Mouse (Mus musculus) thymus, adult 2 months (tissue): ENCODE measurements around the gene Cebpb. TPM values are rescaled to one million over a fixed set of nuclear protein-coding genes. Genes with fewer than 3 reads are reported as not detected.
A peak's percentile ranks its signal among the peaks of the same experiment; 100 is the strongest.

Experiments
- DNase-seq: peaks from one replicate; pipeline ENCODE4 v3.0.0; 2021
- H3K27ac ChIP-seq: fragments of 200-500 bp; 2 replicates; pipeline ENCODE4 v1.5.1; 2012; ENCODE audit warnings: low read length, control low read depth; ENCODE audit not compliant: control insufficient read depth, insufficient read depth
- H3K27me3 ChIP-seq: fragments of 200-500 bp; 2 replicates; pipeline ENCODE4 v1.6.1; 2012; ENCODE audit warnings: mild to moderate bottlenecking, low read length, moderate library complexity, mixed read lengths; ENCODE audit not compliant: control insufficient read depth, insufficient read depth
- H3K36me3 ChIP-seq: fragments of 200-500 bp; 2 replicates; pipeline ENCODE4 v1.6.1; 2012; ENCODE audit warnings: mild to moderate bottlenecking, low read length, moderate library complexity; ENCODE audit not compliant: control insufficient read depth, insufficient read depth
- H3K4me1 ChIP-seq: fragments of 200-500 bp; replicated peaks from 2 replicates; pipeline ENCODE4 v1.6.1; 2012; ENCODE audit warnings: low read length; ENCODE audit not compliant: control insufficient read depth, insufficient read depth
- H3K4me3 ChIP-seq: fragments of 200-500 bp; 2 replicates; pipeline ENCODE4 v1.5.1; 2012; ENCODE audit warnings: mild to moderate bottlenecking, low read length, control low read depth, moderate library complexity; ENCODE audit not compliant: control insufficient read depth, insufficient read depth
- CTCF ChIP-seq: fragments of 200-500 bp; IDR thresholded peaks from 2 replicates; pipeline ENCODE4 v1.5.1; 2012; ENCODE audit warnings: mild to moderate bottlenecking, control low read depth, low read length, moderate library complexity, borderline replicate concordance; ENCODE audit not compliant: control insufficient read depth, poor library complexity, insufficient read depth; ENCODE audit errors: extremely low read depth
- POLR2A ChIP-seq: fragments of 200-500 bp; IDR thresholded peaks from 2 replicates; pipeline ENCODE4 v1.6.1; 2012; ENCODE audit warnings: mild to moderate bottlenecking, low read length, control low read depth, moderate library complexity; ENCODE audit not compliant: control insufficient read depth, poor library complexity, insufficient read depth; ENCODE audit errors: extremely low read depth
- WGBS: fragments of 180-500 bp; shearing (Covaris S2); methylation state at CpG from one replicate; pipeline ENCODE4 v1.1.7; 2018; 5-methylcytosine and 5-hydroxymethylcytosine counted together
- polyA plus RNA-seq: library from polyadenylated mRNA; depleted of rRNA; stranded (reverse); fragments of >200 nt; gene quantifications from 2 replicates; pipeline ENCODE4 v1.2.3, GENCODE M21; 2012

Cebpb gene
- polyA plus RNA-seq, 1 experiment, result 69.6 TPM

DNA sequence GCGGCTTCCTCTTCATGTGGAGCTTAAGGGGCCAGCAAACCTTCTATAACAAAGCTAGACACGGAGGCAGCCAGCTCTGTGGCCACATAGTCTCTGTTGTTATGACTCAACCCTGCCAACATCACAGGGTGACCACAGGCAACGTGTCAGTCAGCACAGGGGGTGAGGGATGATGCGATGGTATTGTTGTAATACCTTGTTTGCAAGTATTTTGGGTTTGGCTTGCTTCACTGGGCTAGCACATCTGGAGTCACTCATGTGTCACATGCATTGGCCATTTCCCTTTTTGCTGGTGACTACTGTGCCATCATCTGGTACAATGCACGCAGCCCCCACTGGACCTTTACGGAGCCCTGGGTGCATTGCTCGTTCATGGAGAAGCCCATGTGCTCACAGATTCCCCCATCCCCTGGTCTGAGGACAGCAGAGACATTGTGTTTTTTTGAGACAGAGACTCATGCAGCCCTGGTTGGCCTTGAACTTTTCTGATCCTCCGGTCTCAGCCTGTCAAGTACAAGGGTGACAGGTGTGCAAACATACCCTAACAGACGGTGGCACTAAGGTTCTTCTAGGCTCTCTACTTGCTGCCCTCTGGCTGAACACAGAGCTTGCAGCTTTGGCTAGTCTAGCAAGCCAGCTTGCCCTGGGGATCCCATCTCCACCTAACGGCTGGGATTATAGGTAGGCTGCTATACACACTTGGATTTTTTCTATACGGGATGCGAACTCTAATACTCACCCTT is 39.3 kb upstream of the Cebpb start:
- Histone ChIP-seq H3K4me3 (no peak overlapping the region), H3K36me3 (peaks cover 19% of the 10 kb centered on the region), H3K27ac (no peak overlapping the region), H3K4me1 (0 out of 2 replicates have a peak, but pooled peaks cover under 1% of the 10 kb centered on the region), H3K27me3 (no peaks in the 10 kb centered on the region)
- TF ChIP-seq CTCF (no peak), POLR2A (no peak)
- 92% methylated on average over 12 of the region's 12 CpGs for WGBS
- DNase-seq, result no peak

- no peaks in the 10 kb centered on the region for H3K27me3 ChIP-seq
- H3K4me3 ChIP-seq, result no peak overlapping the region
- 97% methylated on average over 9 of the region's 9 CpGs for WGBS
- no peak for DNase-seq
- peaks cover 14% of the 10 kb centered on the region for H3K36me3 ChIP-seq
- H3K27ac ChIP-seq, result no peak overlapping the region
- peaks cover 12% of the 10 kb centered on the region for H3K4me1 ChIP-seq
- no peak for TF ChIP-seq CTCF
- no peak for TF ChIP-seq POLR2A
Observed at GRCm38 (mm10) chr2:167651622-167652021, 37.1 kb upstream of the Cebpb start.

DNA sequence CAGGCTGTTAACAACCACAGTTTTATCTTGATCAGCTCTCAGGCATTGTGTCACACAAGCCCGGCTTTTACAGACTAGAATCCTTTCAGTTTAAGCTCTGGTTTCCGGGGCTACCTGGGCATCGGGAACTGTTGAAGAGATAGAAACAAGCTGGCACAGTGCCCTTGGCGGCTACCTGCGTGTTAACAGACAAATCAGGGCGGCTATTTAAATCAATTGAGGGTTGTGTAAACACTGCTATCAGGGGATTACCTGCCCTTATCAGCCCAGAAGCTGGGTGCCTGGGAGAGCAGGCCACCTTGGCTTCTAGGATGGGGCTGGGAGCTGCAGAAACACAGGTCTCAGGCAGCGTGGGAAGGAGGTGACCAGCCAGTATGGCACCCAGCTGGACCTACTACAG is 36.0 kb upstream of the Cebpb start:
- TF ChIP-seq CTCF (no peak), POLR2A (no peak)
- no peak overlapping the region for H3K27ac ChIP-seq
- 91% methylated on average over 7 of the region's 7 CpGs for WGBS
- H3K4me1 ChIP-seq, result peaks cover 21% of the 10 kb centered on the region
- no peak for DNase-seq
- no peaks in the 10 kb centered on the region for H3K27me3 ChIP-seq
- H3K36me3 ChIP-seq, result peaks cover 14% of the 10 kb centered on the region
- no peak overlapping the region for H3K4me3 ChIP-seq

- H3K27me3 ChIP-seq, result no peaks in the 10 kb centered on the region
- no peak for TF ChIP-seq POLR2A
- no peak for TF ChIP-seq CTCF
- 91% methylated on average over 10 of the region's 10 CpGs for WGBS
- peaks cover 14% of the 10 kb centered on the region for H3K36me3 ChIP-seq
- H3K27ac ChIP-seq, result no peak overlapping the region
- peaks cover 44% of the 10 kb centered on the region for H3K4me1 ChIP-seq
- no peak for DNase-seq
- no peak overlapping the region for H3K4me3 ChIP-seq
Observed at GRCm38 (mm10) chr2:167654911-167655600, 33.7 kb upstream of the Cebpb start.

DNA sequence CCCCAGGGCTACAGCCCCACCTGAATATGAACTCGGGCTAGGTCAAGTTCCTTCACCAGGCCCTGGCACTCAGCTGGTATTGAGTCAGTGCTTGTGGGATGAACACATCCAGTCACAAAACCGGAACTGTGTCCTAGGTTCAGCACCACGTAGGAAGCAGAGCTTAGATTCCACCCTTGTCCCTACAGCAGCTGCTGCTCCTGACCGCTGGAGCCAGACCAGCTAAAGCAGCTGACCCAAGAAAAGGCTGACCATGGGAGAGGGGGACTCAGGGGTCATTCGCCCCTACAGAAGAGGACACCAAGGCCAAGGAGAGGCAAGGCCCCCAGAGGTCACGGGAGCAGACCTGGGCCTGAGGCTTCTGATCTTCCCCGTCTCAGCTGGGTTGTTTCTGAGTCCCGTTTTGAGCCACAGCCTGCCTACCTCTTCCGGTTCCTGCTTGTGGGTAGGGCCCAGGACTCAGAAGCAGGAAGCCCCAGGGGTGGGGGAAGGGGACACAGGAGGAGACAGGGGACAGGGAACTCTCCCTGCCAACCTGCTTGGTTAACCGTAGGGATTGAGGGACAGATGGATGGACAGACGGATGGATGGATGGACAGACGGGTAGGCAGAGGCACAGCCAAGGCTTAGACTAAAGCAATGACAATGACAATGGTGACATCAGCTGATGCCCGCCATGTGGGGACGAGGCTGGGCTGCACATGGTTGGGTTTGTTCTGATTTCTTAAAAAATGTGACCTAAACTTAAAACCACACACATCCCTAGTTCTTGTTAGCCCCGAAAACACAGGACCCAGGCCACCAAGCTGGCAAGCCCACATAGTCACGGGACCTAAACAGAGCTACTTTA is 31.9 kb upstream of the Cebpb start:
- H3K36me3 ChIP-seq, result peaks cover 9% of the 10 kb centered on the region; the same call in 1 of the 2 replicates
- H3K4me3 ChIP-seq, result peak overlapping the region; percentile 76
- DNase-seq, result peak; percentile 92
- TF ChIP-seq CTCF (0 out of 2 replicates have a peak, but pooled peaks have one; percentile 22), POLR2A (peak; percentile 62; the same call in 1 of the 2 replicates)
- H3K27me3 ChIP-seq, result no peaks in the 10 kb centered on the region
- peaks cover 54% of the 10 kb centered on the region for H3K4me1 ChIP-seq
- peak overlapping the region; percentile 94 for H3K27ac ChIP-seq
- 12% methylated on average over 16 of the region's 16 CpGs for WGBS

- TF ChIP-seq POLR2A (no peak), CTCF (no peak)
- Histone ChIP-seq H3K4me3 (no peak overlapping the region), H3K27ac (no peak overlapping the region), H3K36me3 (peaks cover 9% of the 10 kb centered on the region; the same call in 1 of the 2 replicates), H3K27me3 (no peaks in the 10 kb centered on the region), H3K4me1 (peaks cover 61% of the 10 kb centered on the region)
- WGBS, result 94% methylated on average over 4 of the region's 4 CpGs
- DNase-seq, result no peak
Observed at GRCm38 (mm10) chr2:167657973-167658372, 30.7 kb upstream of the Cebpb start.
